Mouse (Mus musculus): ENCODE measurements around the gene Erc1. TPM values are rescaled to one million over a fixed set of nuclear protein-coding genes. Genes with fewer than 3 reads are reported as not detected.

Gene Erc1
- total RNA-seq, 2 experiments from 2014 or later: 18.6 to 19.2 TPM

- no peak for DNase-seq
Measured at GRCm38 (mm10) chr6:119521931-119522391, 326.0 kb downstream of the Erc1 start.

GRCm38 (mm10) chr6:119521482-119521900 lies 326.5 kb downstream of the Erc1 start:
- DNase-seq: no peak

Other genes starting within 250 kb of the Erc1 start
- 10 to 100 TPM; 12.8 to 19.8 TPM for gene Rad52, start 54.5 kb upstream of the Erc1 start, total RNA-seq (2021)
- 100 to 1,000 TPM; 170 to 212 TPM for gene Wnk1, start 190.5 kb upstream of the Erc1 start, total RNA-seq (2021)
- not detected for gene Ninj2, start 245.2 kb upstream of the Erc1 start, total RNA-seq (2021)

Data from adrenal gland, postnatal 36 days (tissue).